Mouse (Mus musculus) small intestine, adult 2 months (tissue): ENCODE data around the gene Ebf1. TPM values are rescaled to one million over a fixed set of nuclear protein-coding genes. Genes with fewer than 3 reads are reported as not detected.

ENCODE experiments used
- H3K27ac ChIP-seq: fragments of 200-500 bp; 2 replicates; pipeline ENCODE4 v1.5.1; 2012; ENCODE audit warnings: low read depth, low read length, control low read depth, inconsistent platforms; ENCODE audit not compliant: insufficient read depth
- H3K27me3 ChIP-seq: fragments of 200-500 bp; 2 replicates; pipeline ENCODE4 v1.6.1; 2012; ENCODE audit warnings: mild to moderate bottlenecking, moderate library complexity, low read length, inconsistent platforms; ENCODE audit not compliant: control insufficient read depth, insufficient read depth
- H3K36me3 ChIP-seq: fragments of 200-500 bp; 2 replicates; pipeline ENCODE4 v1.6.1; 2012; ENCODE audit warnings: mild to moderate bottlenecking, low read length, control low read depth, inconsistent platforms; ENCODE audit not compliant: control insufficient read depth, insufficient read depth
- H3K4me1 ChIP-seq: fragments of 200-500 bp; 2 replicates; pipeline ENCODE4 v1.6.1; 2012; ENCODE audit warnings: low read length, inconsistent platforms, mixed read lengths; ENCODE audit not compliant: control insufficient read depth, insufficient read depth, insufficient read length
- H3K4me3 ChIP-seq: fragments of 200-500 bp; 2 replicates; pipeline ENCODE4 v1.5.1; 2012; ENCODE audit warnings: low read depth, mild to moderate bottlenecking, control low read depth, inconsistent platforms, low read length, moderate library complexity
- CTCF ChIP-seq: fragments of 200-500 bp; IDR thresholded peaks from 2 replicates; pipeline ENCODE4 v1.5.1; 2012; ENCODE audit warnings: low read depth, mild to moderate bottlenecking, control low read depth, inconsistent platforms, low read length, moderate library complexity, mixed read lengths; ENCODE audit not compliant: insufficient replicate concordance, insufficient read length; ENCODE audit errors: extremely low read depth
- POLR2A ChIP-seq: fragments of 200-500 bp; IDR thresholded peaks from 2 replicates; pipeline ENCODE4 v1.6.1; 2012; ENCODE audit warnings: low read depth, mild to moderate bottlenecking, control low read depth, inconsistent platforms, low read length, moderate library complexity
- WGBS: fragments of 180-500 bp; shearing (Covaris S2); methylation state at CpG from one replicate; pipeline ENCODE4 v1.1.7; 2018; 5-methylcytosine and 5-hydroxymethylcytosine counted together
- polyA plus RNA-seq: library from polyadenylated mRNA; depleted of rRNA; stranded (reverse); fragments of >200 nt; gene quantifications from 2 replicates; pipeline ENCODE4 v1.2.3, GENCODE M21; 2012

Ebf1 gene
- polyA plus RNA-seq, 1 experiment, result 2.5 TPM

- TF ChIP-seq POLR2A, result no peak
- TF ChIP-seq CTCF, result no peak
Measured at GRCm38 (mm10) chr11:44866476-44867149, 249.5 kb downstream of the Ebf1 start.

GRCm38 (mm10) chr11:44867433-44867832 is 250.3 kb downstream of the Ebf1 start:
- H3K27ac ChIP-seq, result no peak overlapping the region
- no peak overlapping the region for H3K4me3 ChIP-seq
- H3K4me1 ChIP-seq, result no peaks in the 10 kb centered on the region
- no peak for TF ChIP-seq CTCF
- no peak for TF ChIP-seq POLR2A
- H3K27me3 ChIP-seq, result no peaks in the 10 kb centered on the region
- no peaks in the 10 kb centered on the region for H3K36me3 ChIP-seq
- 53% methylated on average over 4 of the region's 4 CpGs for WGBS

More at GRCm38 (mm10) chr11:44866476-44867149, 249.5 kb downstream of the Ebf1 start:
- Histone ChIP-seq H3K36me3 (no peaks in the 10 kb centered on the region), H3K27ac (no peak overlapping the region), H3K27me3 (no peaks in the 10 kb centered on the region), H3K4me1 (no peaks in the 10 kb centered on the region), H3K4me3 (no peak overlapping the region)
- WGBS, result 82% methylated on average over 14 of the region's 14 CpGs

- Histone ChIP-seq H3K4me1 (no peaks in the 10 kb centered on the region), H3K4me3 (no peak overlapping the region), H3K36me3 (no peaks in the 10 kb centered on the region), H3K27ac (no peak overlapping the region), H3K27me3 (no peaks in the 10 kb centered on the region)
- TF ChIP-seq POLR2A (no peak), CTCF (no peak)
- 38% methylated on average over 1 of the region's 1 CpGs for WGBS
Measured at GRCm38 (mm10) chr11:44873876-44874275, 256.8 kb downstream of the Ebf1 start.

GRCm38 (mm10) chr11:44875171-44875570 is 258.1 kb downstream of the Ebf1 start:
- Histone ChIP-seq H3K4me1 (no peaks in the 10 kb centered on the region), H3K27ac (no peak overlapping the region), H3K27me3 (no peaks in the 10 kb centered on the region), H3K36me3 (no peaks in the 10 kb centered on the region), H3K4me3 (no peak overlapping the region)
- TF ChIP-seq CTCF, result no peak
- no peak for TF ChIP-seq POLR2A
- 67% methylated on average over 3 of the region's 3 CpGs for WGBS

- H3K27me3 ChIP-seq, result no peaks in the 10 kb centered on the region
- no peak overlapping the region for H3K4me3 ChIP-seq
- H3K4me1 ChIP-seq, result no peaks in the 10 kb centered on the region
- H3K36me3 ChIP-seq, result no peaks in the 10 kb centered on the region
- no peak overlapping the region for H3K27ac ChIP-seq
- TF ChIP-seq POLR2A (no peak), CTCF (no peak)
- WGBS, result 30% methylated on average over 9 of the region's 9 CpGs
Measured at GRCm38 (mm10) chr11:44881056-44881683, 264.1 kb downstream of the Ebf1 start.

- Histone ChIP-seq H3K27ac (no peak overlapping the region), H3K4me1 (no peaks in the 10 kb centered on the region), H3K36me3 (no peaks in the 10 kb centered on the region), H3K4me3 (no peak overlapping the region), H3K27me3 (no peaks in the 10 kb centered on the region)
- no peak for TF ChIP-seq CTCF
- no peak for TF ChIP-seq POLR2A
- WGBS, result 79% methylated on average over 4 of the region's 4 CpGs
Measured at GRCm38 (mm10) chr11:44882476-44882970, 265.4 kb downstream of the Ebf1 start.

- Histone ChIP-seq H3K36me3 (no peaks in the 10 kb centered on the region), H3K4me1 (no peaks in the 10 kb centered on the region), H3K27me3 (no peaks in the 10 kb centered on the region), H3K4me3 (no peak overlapping the region), H3K27ac (no peak overlapping the region)
- 28% methylated on average over 3 of the region's 3 CpGs for WGBS
- TF ChIP-seq POLR2A (no peak), CTCF (no peak)
Measured at GRCm38 (mm10) chr11:44884337-44884736, 267.2 kb downstream of the Ebf1 start.
